Mouse (Mus musculus) midbrain, embryonic 10.5 days (tissue): ENCODE measurements at regions not wholly inside any gene's neighbourhood (a gene's known extent, or its start where the extent isn't known, plus 50 kb on each side); places are given as distances from the start of the nearest gene placed in this dataset.
"Not testable (repeated sequence)": the region's sequence is repeated elsewhere in the genome, so short reads cannot be mapped to it uniquely, and the experiment has no call there.

ENCODE experiments used
- DNase-seq: peaks from one replicate; pipeline ENCODE4 v3.0.0-alpha.2; 2017; ENCODE audit warnings: low spot score
- H3K27ac ChIP-seq: fragments of 300-500 bp; sonication (generic); replicated peaks from 2 replicates; pipeline ENCODE4 v1.5.1; 2016; ENCODE audit warnings: mild to moderate bottlenecking
- H3K27me3 ChIP-seq: fragments of 300-500 bp; sonication (generic); 2 replicates; pipeline ENCODE4 v1.6.1; 2016; ENCODE audit warnings: low read depth, mild to moderate bottlenecking; ENCODE audit not compliant: poor library complexity, severe bottlenecking
- H3K36me3 ChIP-seq: fragments of 300-500 bp; sonication (generic); 2 replicates; pipeline ENCODE4 v1.6.1; 2016; ENCODE audit warnings: mild to moderate bottlenecking, moderate library complexity
- H3K4me1 ChIP-seq: fragments of 300-500 bp; sonication (generic); 2 replicates; pipeline ENCODE4 v1.6.1; 2016
- H3K4me3 ChIP-seq: fragments of 300-500 bp; sonication (generic); 2 replicates; pipeline ENCODE4 v1.5.1; 2016; ENCODE audit warnings: mild to moderate bottlenecking, moderate library complexity
- H3K9me3 ChIP-seq: fragments of 300-500 bp; sonication (generic); replicated peaks from 2 replicates; pipeline ENCODE4 v1.6.1; 2016; ENCODE audit warnings: mild to moderate bottlenecking
- WGBS: fragments of 180-500 bp; shearing (Covaris S2); methylation state at CpG from one replicate; pipeline ENCODE4 v1.1.7; 2016; 5-methylcytosine and 5-hydroxymethylcytosine counted together

DNA sequence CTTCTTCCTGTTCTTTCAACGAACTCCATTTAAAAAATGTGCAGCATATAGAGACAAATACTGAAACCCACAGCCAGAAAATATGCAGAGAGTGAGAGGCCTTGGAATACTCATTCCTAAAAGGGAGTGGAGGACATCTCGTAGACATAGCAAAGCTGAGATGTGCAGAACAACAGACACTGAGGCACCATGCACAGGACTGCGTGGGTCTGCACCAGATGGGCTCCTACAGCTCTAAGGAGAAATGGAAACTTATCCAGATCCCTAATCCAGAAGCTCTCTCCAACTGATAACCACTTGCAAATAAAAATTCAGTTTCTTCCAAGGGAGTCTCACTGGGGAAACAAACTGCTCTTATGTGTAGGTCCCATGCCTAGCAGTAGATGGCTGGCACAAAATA, 101.6 kb downstream of the Slc25a24 start:
- no peak for DNase-seq
- no peaks in the 10 kb centered on the region for H3K36me3 ChIP-seq
- H3K9me3 ChIP-seq: no peaks in the 10 kb centered on the region
- no peaks in the 10 kb centered on the region for H3K4me1 ChIP-seq
- H3K27me3 ChIP-seq: no peaks in the 10 kb centered on the region
- WGBS: 82% methylated on average over 3 of the region's 3 CpGs
- H3K4me3 ChIP-seq: no peak overlapping the region
- H3K27ac ChIP-seq: no peak overlapping the region

DNA sequence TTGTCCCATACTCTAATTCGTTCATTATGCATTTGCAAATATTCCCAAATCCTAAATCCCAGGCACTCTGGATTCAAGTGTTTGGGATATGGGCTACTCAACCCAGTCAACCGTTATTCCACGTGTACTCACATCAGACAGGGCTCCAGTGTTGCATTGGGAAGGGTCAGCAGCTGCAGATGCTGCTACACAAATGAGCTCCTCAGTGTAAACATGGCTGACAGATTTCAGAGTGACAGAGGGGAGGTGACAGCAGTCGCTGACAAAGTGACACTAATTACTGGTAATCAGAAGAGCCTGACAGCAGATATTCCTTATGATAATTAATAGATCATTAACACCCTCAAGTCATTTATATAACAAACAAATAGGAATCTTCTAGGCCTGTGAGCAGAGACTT, 106.2 kb upstream of the Vav3 start:
- Histone ChIP-seq H3K36me3 (no peaks in the 10 kb centered on the region), H3K27ac (no peak overlapping the region), H3K4me1 (no peaks in the 10 kb centered on the region), H3K9me3 (no peaks in the 10 kb centered on the region), H3K4me3 (no peak overlapping the region), H3K27me3 (no peaks in the 10 kb centered on the region)
- DNase-seq: no peak
- 79% methylated on average over 4 of the region's 4 CpGs for WGBS

GRCm38 (mm10) chr3:109236918-109237317, 103.5 kb upstream of the Vav3 start:
- Histone ChIP-seq H3K27me3 (no peaks in the 10 kb centered on the region), H3K9me3 (no peaks in the 10 kb centered on the region), H3K36me3 (no peaks in the 10 kb centered on the region), H3K4me3 (no peak overlapping the region), H3K4me1 (no peaks in the 10 kb centered on the region), H3K27ac (no peak overlapping the region)
- no peak for DNase-seq
- WGBS: 87% methylated on average over 5 of the region's 5 CpGs

- WGBS: 90% methylated on average over 1 of the region's 1 CpGs
- Histone ChIP-seq H3K36me3 (no peaks in the 10 kb centered on the region), H3K27ac (no peak overlapping the region), H3K27me3 (no peaks in the 10 kb centered on the region), H3K4me1 (no peaks in the 10 kb centered on the region), H3K9me3 (peaks cover 5% of the 10 kb centered on the region; the same call in 1 of the 2 replicates), H3K4me3 (no peak overlapping the region)
- no peak for DNase-seq
Observed at GRCm38 (mm10) chr3:109243491-109243890, 97.0 kb upstream of the Vav3 start.

GRCm38 (mm10) chr3:109248801-109249200, 91.7 kb upstream of the Vav3 start:
- Histone ChIP-seq H3K4me3 (no peak overlapping the region), H3K36me3 (no peaks in the 10 kb centered on the region), H3K27me3 (no peaks in the 10 kb centered on the region), H3K9me3 (peaks cover 5% of the 10 kb centered on the region; the same call in 1 of the 2 replicates), H3K4me1 (peaks cover 7% of the 10 kb centered on the region), H3K27ac (no peak overlapping the region)
- WGBS: 26% methylated on average over 1 of the region's 1 CpGs
- DNase-seq: no peak

DNA sequence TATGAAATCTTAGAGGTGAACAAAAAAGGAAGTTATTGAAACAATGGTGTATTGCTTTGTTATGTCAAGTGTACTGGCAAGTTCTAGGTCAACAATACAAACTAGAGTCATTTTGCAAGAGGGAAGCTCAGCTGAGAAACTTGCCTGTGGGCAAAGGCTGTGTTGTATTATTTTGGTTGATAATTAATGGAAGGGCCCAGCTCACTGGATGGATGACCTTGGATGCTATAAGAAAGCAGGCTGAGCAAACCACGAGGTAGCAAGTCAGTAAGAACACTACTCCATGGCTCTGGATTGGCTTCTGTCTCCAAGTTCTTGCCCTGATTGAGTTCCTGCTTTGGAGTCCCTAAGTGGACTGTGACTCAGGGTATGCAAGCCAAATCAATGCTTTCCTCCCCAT, 91.1 kb upstream of the Vav3 start:
- 87% methylated on average over 1 of the region's 1 CpGs for WGBS
- Histone ChIP-seq H3K27ac (no peak overlapping the region), H3K9me3 (peaks cover 5% of the 10 kb centered on the region; the same call in 1 of the 2 replicates), H3K4me3 (no peak overlapping the region), H3K27me3 (no peaks in the 10 kb centered on the region), H3K4me1 (peaks cover 8% of the 10 kb centered on the region), H3K36me3 (no peaks in the 10 kb centered on the region)
- no peak for DNase-seq

DNA sequence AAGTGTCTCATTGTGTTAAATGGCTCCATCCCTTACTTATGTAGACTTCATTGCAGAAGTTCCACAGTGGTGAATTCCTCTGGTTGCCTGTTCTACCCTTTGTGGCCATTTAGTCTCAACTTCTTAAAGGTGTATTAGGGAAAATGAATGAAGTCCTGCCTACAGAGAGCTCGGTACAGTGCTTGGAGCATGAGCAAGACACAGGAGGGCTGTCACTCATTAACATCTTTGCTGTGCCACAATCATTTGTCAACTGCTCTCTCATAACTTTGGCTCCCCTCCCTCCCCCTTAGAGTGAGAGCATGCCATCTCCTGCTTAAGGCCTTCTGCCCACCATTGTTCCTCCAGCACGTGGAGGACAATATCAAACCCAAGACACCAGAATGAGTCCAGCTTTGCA, 90.5 kb upstream of the Vav3 start:
- Histone ChIP-seq H3K4me3 (no peak overlapping the region), H3K36me3 (no peaks in the 10 kb centered on the region), H3K9me3 (0 out of 2 replicates have a peak, but pooled peaks cover under 1% of the 10 kb centered on the region), H3K4me1 (peaks cover 8% of the 10 kb centered on the region), H3K27me3 (no peaks in the 10 kb centered on the region), H3K27ac (no peak overlapping the region)
- WGBS: 86% methylated on average over 2 of the region's 2 CpGs
- DNase-seq: no peak

- DNase-seq: no peak
- no peak overlapping the region for H3K4me3 ChIP-seq
- H3K9me3 ChIP-seq: no peaks in the 10 kb centered on the region
- H3K36me3 ChIP-seq: no peaks in the 10 kb centered on the region
- no peaks in the 10 kb centered on the region for H3K27me3 ChIP-seq
- 74% methylated on average over 1 of the region's 1 CpGs for WGBS
- no peak overlapping the region for H3K27ac ChIP-seq
- peaks cover 8% of the 10 kb centered on the region for H3K4me1 ChIP-seq
Observed at GRCm38 (mm10) chr3:109251716-109252115, 88.7 kb upstream of the Vav3 start.

DNA sequence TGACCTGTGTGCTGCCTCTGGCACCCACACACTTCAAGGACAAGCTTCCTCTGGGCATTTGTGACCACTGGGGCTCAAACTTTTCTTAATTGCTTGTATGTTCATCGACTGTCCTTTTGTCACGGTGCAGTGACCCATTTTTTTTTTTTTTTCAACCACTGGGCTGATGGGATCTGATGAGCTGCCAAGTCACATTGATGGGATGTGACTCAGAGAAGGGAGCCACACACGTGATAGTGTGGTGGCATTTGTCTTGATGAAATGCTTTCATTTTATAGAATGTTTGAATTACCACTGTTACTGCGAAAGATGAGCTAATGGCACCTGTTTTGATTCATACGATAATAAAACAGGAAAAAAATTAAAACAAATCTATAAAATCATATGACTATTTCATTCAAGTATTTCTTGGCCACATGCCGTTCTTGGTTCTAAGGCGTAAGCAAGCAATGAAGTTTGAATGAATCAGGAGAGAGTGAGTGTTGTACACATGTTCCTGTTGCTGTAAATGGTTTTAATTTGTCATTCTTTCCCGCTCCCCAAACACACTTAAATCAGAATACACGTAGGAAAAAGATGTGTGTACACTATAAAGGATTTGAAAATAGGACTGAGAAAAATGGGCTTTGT, 86.3 kb upstream of the Vav3 start:
- no peak overlapping the region for H3K4me3 ChIP-seq
- 78% methylated on average over 9 of the region's 9 CpGs for WGBS
- H3K27ac ChIP-seq: no peak overlapping the region
- H3K27me3 ChIP-seq: no peaks in the 10 kb centered on the region
- H3K4me1 ChIP-seq: peaks cover 8% of the 10 kb centered on the region
- DNase-seq: no peak
- no peaks in the 10 kb centered on the region for H3K36me3 ChIP-seq
- no peaks in the 10 kb centered on the region for H3K9me3 ChIP-seq

DNA sequence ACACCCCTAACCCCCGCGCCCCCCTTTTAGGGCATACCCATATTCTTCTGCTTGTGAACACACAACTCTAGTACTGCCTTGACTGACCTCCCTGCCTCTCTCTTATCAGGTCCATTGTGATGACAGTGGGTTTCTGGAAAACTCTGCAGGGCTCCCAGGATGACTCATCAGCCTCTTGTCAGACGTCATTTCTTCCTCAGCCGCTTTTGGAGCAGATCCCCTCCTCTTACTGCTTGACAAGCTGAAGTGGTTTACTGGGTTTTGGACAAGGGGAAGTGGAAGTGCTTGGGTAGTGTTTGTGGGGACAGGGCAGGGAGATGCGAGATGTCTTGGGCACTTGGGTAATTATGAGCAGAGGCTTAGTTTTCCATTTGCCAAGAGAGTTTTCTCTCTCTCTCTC, 85.5 kb upstream of the Vav3 start:
- DNase-seq: no peak
- 80% methylated on average over 5 of the region's 5 CpGs for WGBS

GRCm38 (mm10) chr3:109256723-109257122, 83.7 kb upstream of the Vav3 start:
- H3K4me3 ChIP-seq: no peak overlapping the region
- H3K27ac ChIP-seq: no peak overlapping the region
- 80% methylated on average over 5 of the region's 5 CpGs for WGBS
- no peaks in the 10 kb centered on the region for H3K9me3 ChIP-seq
- H3K36me3 ChIP-seq: no peaks in the 10 kb centered on the region
- no peak for DNase-seq
- no peaks in the 10 kb centered on the region for H3K27me3 ChIP-seq
- H3K4me1 ChIP-seq: peaks cover 7% of the 10 kb centered on the region

More for the DNA sequence above, 85.5 kb upstream of the Vav3 start:
- Histone ChIP-seq H3K4me1 (peaks cover 8% of the 10 kb centered on the region), H3K36me3 (no peaks in the 10 kb centered on the region), H3K27me3 (no peaks in the 10 kb centered on the region), H3K9me3 (no peaks in the 10 kb centered on the region), H3K27ac (no peak overlapping the region), H3K4me3 (no peak overlapping the region)

GRCm38 (mm10) chr3:109266947-109267346, 73.5 kb upstream of the Vav3 start:
- 77% methylated on average over 8 of the region's 8 CpGs for WGBS
- H3K36me3 ChIP-seq, H3K27me3 ChIP-seq, H3K27ac ChIP-seq, H3K9me3 ChIP-seq, H3K4me1 ChIP-seq, H3K4me3 ChIP-seq, DNase-seq: not testable (repeated sequence)

GRCm38 (mm10) chr3:109270783-109271182, 69.7 kb upstream of the Vav3 start:
- no peaks in the 10 kb centered on the region for H3K27me3 ChIP-seq
- DNase-seq: no peak
- no peaks in the 10 kb centered on the region for H3K9me3 ChIP-seq
- 68% methylated on average over 1 of the region's 1 CpGs for WGBS
- peaks cover 12% of the 10 kb centered on the region for H3K4me1 ChIP-seq
- H3K36me3 ChIP-seq: no peaks in the 10 kb centered on the region
- H3K4me3 ChIP-seq: no peak overlapping the region
- H3K27ac ChIP-seq: no peak overlapping the region
